8 mouse cellular contexts compared by ENCODE assay signal in genomic region chr14:61037321-61038081, GRCm38 (mm10). TPM values are rescaled to one million over a fixed set of nuclear protein-coding genes. Genes with fewer than 3 reads are reported as not detected.
DNase-seq lines count a peak whose midpoint lies in the region; ATAC-seq and TF ChIP-seq lines count a peak whose summit lies in the region.

No protein-coding gene starts in this region.

- H3K9me3 ChIP-seq in embryonic facial prominence, embryonic 13.5 days, result no peaks in the 10 kb centered on the region
- H3K9me3 ChIP-seq in heart, embryonic 10.5 days, result no peaks in the 10 kb centered on the region
- H3K9me3 ChIP-seq in kidney, postnatal 0 days (replicated peaks; ENCODE audit: low read length), result no peaks in the 10 kb centered on the region
- no peaks in the 10 kb centered on the region for H3K9me3 ChIP-seq in neural tube, embryonic 12.5 days

- no peak for TF ChIP-seq POLR2A in liver, adult 2 months (IDR thresholded peaks at IDR 0.05; ENCODE audit: extremely low read depth, insufficient read depth, low read length)
- TF ChIP-seq POLR2A in thymus, adult 2 months (IDR thresholded peaks at IDR 0.05; ENCODE audit: control insufficient read depth, extremely low read depth, insufficient read depth, low read length, poor library complexity), result no peak

- H3K79me2 ChIP-seq in liver, adult 2 months (ENCODE audit: control insufficient read depth, insufficient read depth, low read length), result no peaks in the 10 kb centered on the region

- peak; percentile 30; the same call in 1 of the 2 replicates for TF ChIP-seq CTCF in kidney, postnatal 0 days (IDR thresholded peaks at IDR 0.05; ENCODE audit: low read depth)
- no peak for TF ChIP-seq CTCF in liver, adult 2 months (IDR thresholded peaks at IDR 0.05; ENCODE audit: low read depth, low read length)
- TF ChIP-seq CTCF in thymus, adult 2 months (IDR thresholded peaks at IDR 0.05; ENCODE audit: borderline replicate concordance, control insufficient read depth, extremely low read depth, insufficient read depth, low read length, poor library complexity), result no peak

- DNase-seq in cerebellum, postnatal 10 days, result peak; percentile 54 to 70
- DNase-seq in cerebellum, adult 9-11 months, result no peak
- peak; percentile 90 for DNase-seq in heart, embryonic 10.5 days (ENCODE audit: low spot score)
- peak; percentile 80 for DNase-seq in kidney, postnatal 0 days (ENCODE audit: low spot score)
- no peak for DNase-seq in liver, adult 2 months (ENCODE audit: extremely low read depth, low read depth, low spot score)
- peak; percentile 51 for DNase-seq in thymus, adult 2 months

- H3K4me3 ChIP-seq in embryonic facial prominence, embryonic 13.5 days, result peak overlapping the region; percentile 61
- H3K4me3 ChIP-seq in heart, embryonic 10.5 days, result peak overlapping the region; percentile 84
- H3K4me3 ChIP-seq in kidney, postnatal 0 days (replicated peaks; ENCODE audit: low read depth, low read length), result peak overlapping the region; percentile 50
- peak overlapping the region; percentile 64 for H3K4me3 ChIP-seq in liver, adult 2 months (ENCODE audit: insufficient read depth, low read depth, low read length)
- peak overlapping the region; percentile 51 for H3K4me3 ChIP-seq in neural tube, embryonic 12.5 days
- peak overlapping the region; percentile 37 for H3K4me3 ChIP-seq in thymus, adult 2 months (ENCODE audit: control insufficient read depth, insufficient read depth, low read length)

- H3K36me3 ChIP-seq in embryonic facial prominence, embryonic 13.5 days, result no peaks in the 10 kb centered on the region
- no peaks in the 10 kb centered on the region for H3K36me3 ChIP-seq in heart, embryonic 10.5 days
- no peaks in the 10 kb centered on the region for H3K36me3 ChIP-seq in kidney, postnatal 0 days (ENCODE audit: insufficient read depth, low read length)
- no peaks in the 10 kb centered on the region for H3K36me3 ChIP-seq in liver, adult 2 months (ENCODE audit: control insufficient read depth, insufficient read depth, low read length)
- H3K36me3 ChIP-seq in neural tube, embryonic 12.5 days, result no peaks in the 10 kb centered on the region
- no peaks in the 10 kb centered on the region for H3K36me3 ChIP-seq in thymus, adult 2 months (ENCODE audit: control insufficient read depth, insufficient read depth, low read length)

- H3K9ac ChIP-seq in embryonic facial prominence, embryonic 13.5 days, result peak overlapping the region; percentile 71
- peak overlapping the region; percentile 38 for H3K9ac ChIP-seq in kidney, postnatal 0 days (ENCODE audit: low read depth, low read length)
- H3K9ac ChIP-seq in liver, adult 2 months (ENCODE audit: low read depth, low read length), result peak overlapping the region; percentile 54
- H3K9ac ChIP-seq in neural tube, embryonic 12.5 days, result peak overlapping the region; percentile 63

- H3K4me1 ChIP-seq in embryonic facial prominence, embryonic 13.5 days, result peaks cover 30% of the 10 kb centered on the region
- peaks cover 28% of the 10 kb centered on the region for H3K4me1 ChIP-seq in heart, embryonic 10.5 days
- H3K4me1 ChIP-seq in kidney, postnatal 0 days (replicated peaks; ENCODE audit: insufficient read depth, low read length), result 0 out of 2 replicates have a peak, but pooled peaks cover 7% of the 10 kb centered on the region
- H3K4me1 ChIP-seq in liver, adult 2 months (ENCODE audit: control insufficient read depth, insufficient read depth, low read length), result peaks cover 8% of the 10 kb centered on the region
- peaks cover 15% of the 10 kb centered on the region for H3K4me1 ChIP-seq in neural tube, embryonic 12.5 days
- peaks cover 5% of the 10 kb centered on the region for H3K4me1 ChIP-seq in thymus, adult 2 months (replicated peaks; ENCODE audit: control insufficient read depth, insufficient read depth, low read length)

- ATAC-seq in embryonic facial prominence, embryonic 13.5 days (ENCODE audit: insufficient number of reproducible peaks, insufficient read depth, low FRiP score, low TSS enrichment, low read depth), result peak; percentile 87
- peak; percentile 89 for ATAC-seq in kidney, postnatal 0 days (replicated peaks; ENCODE audit: low FRiP score, low read depth)
- peak; percentile 95 for ATAC-seq in neural tube, embryonic 12.5 days (ENCODE audit: low FRiP score, low read depth)

- H3K27ac ChIP-seq in embryonic facial prominence, embryonic 13.5 days, result peak overlapping the region; percentile 75
- H3K27ac ChIP-seq in heart, embryonic 10.5 days, result peak overlapping the region; percentile 86
- no peak overlapping the region for H3K27ac ChIP-seq in kidney, postnatal 0 days
- no peak overlapping the region for H3K27ac ChIP-seq in liver, adult 2 months (replicated peaks; ENCODE audit: insufficient read depth, low read depth, low read length)
- no peak overlapping the region for H3K27ac ChIP-seq in neural tube, embryonic 12.5 days
- no peak overlapping the region for H3K27ac ChIP-seq in thymus, adult 2 months (ENCODE audit: control insufficient read depth, insufficient read depth, low read length)

- H3K27me3 ChIP-seq in embryonic facial prominence, embryonic 13.5 days, result no peaks in the 10 kb centered on the region
- H3K27me3 ChIP-seq in heart, embryonic 10.5 days (ENCODE audit: insufficient read depth, poor library complexity, severe bottlenecking), result no peaks in the 10 kb centered on the region
- no peaks in the 10 kb centered on the region for H3K27me3 ChIP-seq in kidney, postnatal 0 days (ENCODE audit: insufficient read depth, low read length)
- H3K27me3 ChIP-seq in liver, adult 2 months (ENCODE audit: control insufficient read depth, insufficient read depth, low read length), result no peaks in the 10 kb centered on the region
- no peaks in the 10 kb centered on the region for H3K27me3 ChIP-seq in neural tube, embryonic 12.5 days (replicated peaks)
- H3K27me3 ChIP-seq in thymus, adult 2 months (ENCODE audit: control insufficient read depth, insufficient read depth, low read length), result peaks cover 4% of the 10 kb centered on the region; the same call in 1 of the 2 replicates

- WGBS in embryonic facial prominence, embryonic 13.5 days, result under 1% methylated on average over 40 of the region's 40 CpGs
- under 1% methylated on average over 40 of the region's 40 CpGs for WGBS in heart, embryonic 10.5 days
- WGBS in kidney, postnatal 0 days, result 1% methylated on average over 40 of the region's 40 CpGs
- WGBS in liver, adult 2 months, result 2% methylated on average over 40 of the region's 40 CpGs
- 1% methylated on average over 40 of the region's 40 CpGs for WGBS in neural tube, embryonic 12.5 days
- 2% methylated on average over 40 of the region's 40 CpGs for WGBS in thymus, adult 2 months

- peak overlapping the region; percentile 99 for H3K4me2 ChIP-seq in embryonic facial prominence, embryonic 13.5 days
- H3K4me2 ChIP-seq in kidney, postnatal 0 days (ENCODE audit: low read length), result peak overlapping the region; percentile 100
- H3K4me2 ChIP-seq in neural tube, embryonic 12.5 days (replicated peaks), result peak overlapping the region; percentile 98

RNA-seq across cellular contexts. Expression of gene Tnfrsf19, which starts 8.8 kb away (rescaled TPM):
- 81.8 and 95.3 TPM in 2 replicates for polyA plus RNA-seq in embryonic facial prominence, embryonic 13.5 days (2015; fragmentation: Nextera tagmentation; extraction: Ambion mirVana)
- polyA plus RNA-seq in heart, embryonic 10.5 days (2016; fragmentation: Nextera tagmentation; extraction: Ambion mirVana), result 29.8 and 32.8 TPM in 2 replicates
- 13.8 and 14.3 TPM in 2 replicates for polyA plus RNA-seq in kidney, postnatal 0 days (2015; fragmentation: Nextera tagmentation; extraction: Ambion mirVana)
- total RNA-seq in liver, adult 2 months (2014; rRNA removed), result 5.7 and 6.2 TPM in 2 replicates
- polyA plus RNA-seq in liver, adult 2 months (2012; rRNA removed), result 2.3 and 3.5 TPM in 2 replicates
- 37.4 and 41.8 TPM in 2 replicates for polyA plus RNA-seq in neural tube, embryonic 12.5 days (2016; fragmentation: Nextera tagmentation; extraction: Ambion mirVana)
- polyA plus RNA-seq in thymus, adult 2 months (2012; rRNA removed), result 2.2 and 4.6 TPM in 2 replicates

Comparison
In these comparisons a context has a peak if more than half of its experiments do, and no peak if none do; other contexts are left out.
1. DNase-seq: peak in cerebellum, postnatal 10 days (2 of 2), heart, embryonic 10.5 days (single experiment), kidney, postnatal 0 days (single experiment) and thymus, adult 2 months (single experiment); none in cerebellum, adult 9-11 months (single experiment) and liver, adult 2 months (single experiment).
2. H3K27ac ChIP-seq: peak in embryonic facial prominence, embryonic 13.5 days (single experiment) and heart, embryonic 10.5 days (single experiment); none in kidney, postnatal 0 days (single experiment), liver, adult 2 months (single experiment), neural tube, embryonic 12.5 days (single experiment) and thymus, adult 2 months (single experiment).
3. Peak in every context shown above with its lines, with median percentiles within 50 percentile points of each other: ATAC-seq, H3K4me2 ChIP-seq, H3K4me3 ChIP-seq and H3K9ac ChIP-seq.